Mouse (Mus musculus) bone marrow macrophage, adult 2 months (primary cell): ENCODE measurements around the gene Lrrc29.

Source experiments
- CTCF ChIP-seq: IDR thresholded peaks from 2 replicates; pipeline ENCODE4 v1.5.1; 2012; ENCODE audit warnings: low read depth, mild to moderate bottlenecking, low read length, moderate library complexity
- POLR2A ChIP-seq: IDR thresholded peaks from 2 replicates; pipeline ENCODE4 v1.6.1; 2012; ENCODE audit warnings: mild to moderate bottlenecking, low read depth, low read length, borderline replicate concordance

GRCm38 (mm10) chr8:105373032-105373431 is 47.0 kb upstream of the Lrrc29 start, which contains the start of gene Plekhg4:
- no peak for TF ChIP-seq CTCF
- no peak for TF ChIP-seq POLR2A
